Mouse (Mus musculus): ENCODE results near the gene Hoxd4. TPM values are rescaled to one million over a fixed set of nuclear protein-coding genes. Genes with fewer than 3 reads are reported as not detected.

The Hoxd4 gene
- polyA plus RNA-seq (2015; fragmentation: Nextera tagmentation; extraction: Ambion mirVana) = 0.17 TPM in 1 of 2 replicates, not detected in the other

DNA sequence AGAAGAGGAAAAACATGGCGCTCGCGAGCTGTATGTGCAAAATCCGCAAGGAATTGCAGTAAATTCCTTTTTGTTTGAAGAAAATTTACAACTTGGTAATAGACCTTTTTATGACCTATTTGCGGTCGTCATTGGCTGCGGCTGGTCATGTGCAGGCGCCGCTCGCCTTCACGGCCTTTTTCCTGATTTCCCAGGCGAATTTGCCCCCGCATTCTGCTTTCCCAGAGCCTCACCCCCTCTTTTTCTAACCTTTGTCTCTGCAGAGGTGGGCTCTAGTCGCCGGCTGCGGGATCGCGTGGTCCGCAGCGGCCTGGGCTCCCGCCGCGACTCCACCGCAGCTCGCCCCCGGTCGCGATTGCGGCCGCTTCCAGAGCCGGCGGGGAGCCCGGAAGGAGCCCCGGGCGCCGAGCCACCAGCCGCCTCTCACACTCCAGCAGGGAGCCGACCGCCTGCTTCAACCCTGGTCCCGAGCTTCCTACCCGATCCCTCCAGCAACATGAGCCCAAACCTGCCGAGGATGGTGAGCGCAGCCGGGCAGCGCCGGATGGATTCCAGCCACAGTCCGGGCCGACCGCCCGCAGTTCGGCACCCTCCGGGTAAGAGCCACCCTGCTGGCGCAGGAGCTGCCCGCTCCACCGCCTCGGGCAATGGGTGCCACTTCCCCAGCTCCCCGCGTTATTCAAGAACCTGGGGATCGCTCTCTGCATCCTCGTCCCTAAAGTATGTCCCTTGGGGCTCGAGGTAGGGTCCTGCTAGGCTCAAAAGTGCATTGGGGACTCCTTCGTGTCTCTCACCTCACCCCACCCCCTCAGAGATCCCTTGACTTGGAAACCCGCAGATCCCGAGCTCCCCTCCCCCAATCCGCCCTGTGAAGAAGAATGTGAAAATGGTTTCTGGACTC lies at the start of gene Hoxd4, which contains the start of gene Hoxd3:
Hoxd4 (plus strand) TSS at position 209 of the 901 bp plus-strand sequence.
Hoxd3 (plus strand) TSS at position 207 of the 901 bp plus-strand sequence.
- DNase-seq (ENCODE audit: low spot score) = no peak

DNA sequence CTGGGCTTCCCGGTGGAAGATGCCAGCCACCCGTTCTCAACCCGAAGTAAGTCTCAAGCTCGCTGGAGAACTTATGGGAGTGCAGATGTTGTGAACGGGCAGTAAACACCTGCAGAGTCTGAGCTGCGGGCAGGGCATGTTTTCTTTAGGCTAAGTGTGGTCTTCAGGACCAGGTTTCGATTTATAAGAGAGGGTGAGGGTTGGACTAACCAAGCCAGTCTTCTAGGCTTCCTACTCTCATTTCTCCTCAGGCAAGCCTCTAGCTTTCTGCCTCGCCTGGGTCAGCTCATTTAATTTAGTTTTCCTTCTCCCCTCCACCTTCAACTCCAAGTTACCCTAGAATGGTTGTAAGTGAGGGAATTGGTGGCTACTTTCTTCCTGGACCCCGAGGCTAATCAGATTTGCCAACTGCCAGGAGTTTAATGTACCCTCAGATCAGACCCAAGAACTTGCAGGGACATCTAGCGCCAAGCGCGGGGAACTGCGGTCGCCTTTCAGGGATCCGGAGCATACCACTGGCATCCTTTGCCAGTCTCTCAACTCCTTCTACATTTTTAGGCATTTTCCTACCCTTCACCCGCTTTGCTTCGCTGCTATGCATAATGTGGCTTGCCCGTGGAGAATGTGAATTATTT lies 48.3 kb upstream of the Hoxd4 start:
- DNase-seq (ENCODE audit: low spot score) = no peak

GRCm38 (mm10) chr2:74666411-74666810 lies 45.3 kb upstream of the Hoxd4 start:
- no peak for DNase-seq (ENCODE audit: low spot score)

GRCm38 (mm10) chr2:74667191-74667841 lies 44.4 kb upstream of the Hoxd4 start:
- DNase-seq (ENCODE audit: low spot score) = no peak

GRCm38 (mm10) chr2:74667842-74668357 lies 43.8 kb upstream of the Hoxd4 start, which contains the start of gene Hoxd13:
TSS of gene Hoxd13 (plus strand) at chr2:74668310.
- no peak for DNase-seq (ENCODE audit: low spot score)

DNA sequence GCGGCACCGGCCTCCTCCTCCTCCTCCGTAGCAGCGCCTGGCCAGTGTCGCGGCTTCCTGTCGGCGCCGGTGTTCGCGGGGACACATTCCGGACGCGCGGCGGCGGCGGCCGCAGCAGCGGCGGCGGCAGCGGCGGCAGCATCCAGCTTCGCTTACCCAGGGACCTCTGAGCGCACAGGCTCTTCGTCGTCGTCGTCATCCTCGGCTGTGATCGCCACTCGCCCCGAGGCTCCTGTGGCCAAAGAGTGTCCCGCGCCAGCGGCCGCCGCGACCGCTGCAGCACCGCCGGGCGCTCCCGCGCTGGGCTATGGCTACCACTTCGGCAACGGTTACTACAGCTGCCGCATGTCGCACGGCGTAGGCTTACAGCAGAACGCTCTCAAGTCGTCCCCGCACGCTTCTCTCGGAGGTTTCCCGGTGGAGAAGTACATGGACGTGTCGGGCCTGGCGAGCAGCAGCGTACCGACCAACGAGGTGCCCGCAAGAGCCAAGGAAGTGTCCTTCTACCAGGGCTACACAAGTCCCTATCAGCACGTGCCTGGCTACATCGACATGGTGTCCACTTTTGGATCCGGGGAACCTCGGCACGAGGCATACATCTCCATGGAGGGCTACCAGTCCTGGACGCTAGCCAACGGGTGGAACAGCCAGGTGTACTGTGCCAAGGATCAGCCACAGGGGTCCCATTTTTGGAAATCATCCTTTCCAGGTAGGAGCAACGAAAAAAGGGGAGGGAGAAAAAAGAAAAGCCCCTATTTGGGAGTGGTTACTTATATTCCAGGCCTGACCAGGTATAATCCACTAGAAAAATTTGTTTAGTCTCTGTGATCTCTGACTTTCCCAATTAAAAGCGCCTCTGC lies 43.1 kb upstream of the Hoxd4 start:
- DNase-seq (ENCODE audit: low spot score) = no peak

GRCm38 (mm10) chr2:74669230-74669578 lies 42.5 kb upstream of the Hoxd4 start:
- no peak for DNase-seq (ENCODE audit: low spot score)

- DNase-seq (ENCODE audit: low spot score) = no peak
Observed at GRCm38 (mm10) chr2:74669650-74670235, 42.0 kb upstream of the Hoxd4 start.

DNA sequence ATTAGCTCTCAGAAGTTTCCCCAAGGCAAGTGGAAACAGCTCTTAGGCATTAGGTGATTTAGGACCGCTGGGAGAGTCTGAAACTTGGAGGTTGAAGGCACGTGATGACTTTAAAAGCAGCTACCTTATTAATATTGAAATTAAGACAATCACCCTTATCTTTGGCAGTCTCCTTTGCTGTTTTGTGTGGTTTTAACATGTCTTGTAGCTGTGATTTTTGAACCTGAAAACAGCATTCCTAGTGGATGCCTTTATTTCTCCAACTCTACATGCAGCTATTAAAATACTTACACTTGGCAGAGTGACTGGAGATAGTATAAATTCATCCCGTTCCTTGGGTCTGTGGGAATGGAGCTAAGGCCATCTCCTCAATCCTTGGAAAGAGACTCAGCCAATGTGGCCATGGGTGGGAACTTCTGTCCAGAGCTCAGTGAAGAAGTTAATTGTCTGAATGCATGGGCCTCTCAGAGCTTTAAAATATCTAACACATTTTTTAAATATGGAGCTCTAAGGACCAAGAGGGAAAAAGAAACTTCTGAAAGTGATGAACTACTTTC lies 41.0 kb upstream of the Hoxd4 start:
- DNase-seq (ENCODE audit: low spot score) = no peak

- no peak for DNase-seq (ENCODE audit: low spot score)
Observed at GRCm38 (mm10) chr2:74671847-74672246, 39.9 kb upstream of the Hoxd4 start.

DNA sequence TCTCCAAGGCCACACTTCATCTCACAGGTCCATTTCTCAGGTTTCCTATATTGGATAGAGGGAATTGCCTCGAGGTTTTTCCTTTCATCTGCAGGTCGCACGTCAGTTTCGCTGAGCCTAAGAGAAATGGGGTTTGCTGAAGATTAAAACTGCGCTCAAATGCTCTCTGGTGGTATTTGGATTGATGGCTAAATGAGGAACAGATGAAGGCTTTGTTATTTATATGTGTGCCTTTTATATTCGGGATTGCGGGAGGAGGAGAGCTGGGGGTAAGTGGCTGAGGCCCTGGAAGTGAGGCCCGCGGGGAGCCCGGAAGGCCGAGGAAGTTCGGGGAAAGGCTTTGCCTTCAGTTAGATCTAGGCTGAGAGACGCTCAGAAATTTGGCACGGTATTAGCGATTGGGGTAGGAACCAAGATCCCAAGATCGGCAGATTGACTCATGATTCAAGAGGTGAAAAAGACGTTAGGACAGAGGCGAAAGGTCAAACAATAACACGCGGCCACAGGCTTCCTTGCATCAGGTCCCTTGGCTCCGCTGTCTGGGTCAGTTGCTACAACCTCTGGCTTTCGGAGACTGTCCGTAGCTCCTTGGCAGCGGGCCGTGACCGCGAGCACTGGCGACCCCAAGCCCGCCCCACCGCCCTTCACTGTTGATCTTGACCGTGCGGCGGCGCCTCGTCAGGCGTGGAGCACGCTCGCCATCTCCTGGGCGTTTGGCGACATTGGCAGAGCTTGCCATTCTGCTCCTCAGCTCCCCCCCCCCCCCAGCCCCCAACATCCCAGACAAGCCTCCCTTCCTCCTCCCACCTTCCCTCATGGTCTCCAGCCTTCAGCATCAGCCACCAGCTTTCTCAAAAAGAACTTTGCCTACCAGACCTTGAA lies 39.0 kb upstream of the Hoxd4 start:
- DNase-seq (ENCODE audit: low spot score) = peak; percentile 49

- no peak for DNase-seq (ENCODE audit: low spot score)
Observed at GRCm38 (mm10) chr2:74673835-74674425, 37.8 kb upstream of the Hoxd4 start.

- DNase-seq (ENCODE audit: low spot score) = no peak
Observed at GRCm38 (mm10) chr2:74674881-74675665, 36.7 kb upstream of the Hoxd4 start, which contains the start of gene Hoxd12. TSS of gene Hoxd12 (plus strand) at chr2:74675013.

DNA sequence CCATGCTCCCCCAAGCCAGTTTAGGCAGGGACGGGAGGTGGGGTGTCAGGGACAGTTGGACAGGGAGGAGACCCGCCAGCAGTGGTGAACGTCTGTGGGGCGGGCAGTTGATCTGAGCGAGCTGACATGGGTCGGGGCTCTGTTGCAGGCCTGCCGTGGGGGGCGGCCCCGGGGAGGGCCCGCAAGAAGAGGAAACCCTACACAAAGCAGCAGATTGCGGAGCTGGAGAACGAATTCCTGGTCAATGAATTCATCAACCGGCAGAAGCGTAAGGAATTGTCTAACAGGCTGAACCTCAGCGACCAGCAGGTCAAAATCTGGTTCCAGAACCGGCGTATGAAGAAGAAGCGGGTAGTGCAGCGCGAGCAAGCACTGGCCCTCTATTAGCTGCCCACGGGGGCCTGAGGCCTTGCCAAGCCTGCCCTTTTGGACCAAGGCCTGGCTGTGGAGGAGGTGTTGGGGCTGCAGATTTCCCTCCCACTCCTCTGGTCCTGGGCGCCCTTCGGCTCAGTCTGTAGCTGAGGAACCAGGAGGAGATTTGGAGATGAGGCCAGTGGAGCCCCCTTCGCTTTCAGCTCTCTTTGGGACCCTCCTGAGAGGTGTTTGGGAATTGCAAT lies 36.0 kb upstream of the Hoxd4 start:
- DNase-seq (ENCODE audit: low spot score) = no peak

DNA sequence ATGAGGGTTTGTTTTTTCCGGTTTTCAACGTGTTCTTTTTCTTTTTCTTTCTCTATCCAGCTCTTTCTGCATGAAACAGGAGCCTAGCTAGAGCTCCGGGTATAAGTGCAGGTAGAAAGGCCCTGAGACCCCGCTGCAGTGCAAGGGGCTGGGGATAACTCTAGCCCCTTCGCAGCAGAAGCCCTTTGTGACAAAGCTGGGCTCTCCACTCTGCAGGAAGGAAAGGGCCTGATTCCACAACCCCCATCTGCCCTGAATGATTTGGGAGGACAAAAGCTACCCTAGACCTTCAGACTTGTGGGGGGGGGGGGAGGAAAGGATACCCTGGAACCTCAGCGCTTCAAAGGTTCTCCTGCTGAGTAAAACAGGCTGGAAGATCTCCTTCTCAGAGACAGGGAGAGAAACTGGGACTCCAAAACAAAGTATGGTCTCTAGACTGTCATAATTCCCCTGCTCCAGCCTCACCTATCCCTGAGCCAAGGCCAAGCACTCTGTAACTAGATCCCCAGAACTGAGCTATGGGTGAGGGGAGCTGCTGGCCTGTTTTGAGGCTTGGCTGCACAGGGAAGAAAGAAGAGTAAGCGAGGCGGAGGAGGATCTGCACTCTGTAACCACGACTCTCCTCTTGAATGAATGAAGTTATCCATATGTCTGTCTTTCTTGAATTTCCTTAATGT lies 35.2 kb upstream of the Hoxd4 start:
- DNase-seq (ENCODE audit: low spot score) = no peak

GRCm38 (mm10) chr2:74677106-74677505 lies 34.6 kb upstream of the Hoxd4 start:
- DNase-seq (ENCODE audit: low spot score) = no peak

Data from thymus, postnatal 0 days (tissue).